Mouse (Mus musculus) heart, adult 2 months (tissue): ENCODE data around the gene Gm10192.

Experiments used
- CTCF ChIP-seq: fragments of 200-600 bp; IDR thresholded peaks from 2 replicates; pipeline ENCODE4 v1.8.1; 2022; ENCODE audit warnings: antibody characterized with exemption, mild to moderate bottlenecking, moderate library complexity
- EP300 ChIP-seq: fragments of 200-500 bp; IDR thresholded peaks from 2 replicates; pipeline ENCODE4 v1.6.1; 2011; ENCODE audit warnings: low read depth, low read length, control low read depth; ENCODE audit not compliant: insufficient read depth
- POLR2A ChIP-seq: fragments of 200-500 bp; IDR thresholded peaks from 2 replicates; pipeline ENCODE4 v1.6.1; 2011; ENCODE audit warnings: mild to moderate bottlenecking, low read depth, low read length, control low read depth; ENCODE audit not compliant: insufficient read depth

DNA sequence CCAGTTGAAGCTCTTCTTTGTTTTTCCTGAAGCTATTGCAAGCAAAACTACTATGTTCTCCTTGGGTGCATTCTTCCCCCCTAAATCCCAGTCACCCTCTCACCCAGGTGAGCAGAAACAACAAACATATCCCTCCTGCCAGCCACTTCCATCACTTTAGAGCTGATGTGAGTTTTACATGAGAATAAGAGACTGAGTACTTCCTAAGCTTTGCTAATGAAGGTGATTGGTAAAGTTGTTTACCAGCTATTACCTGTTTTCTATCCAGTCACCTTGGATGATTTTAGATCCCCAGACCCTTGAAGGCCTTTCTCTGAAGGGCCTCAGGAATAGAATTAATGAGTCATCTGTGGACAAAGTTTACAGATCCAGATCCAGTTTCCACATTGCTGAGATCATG, 29.4 kb downstream of the Gm10192 start:
- TF ChIP-seq CTCF (no peak), POLR2A (no peak), EP300 (no peak)
